Mouse (Mus musculus): Measurements from ENCODE around the gene Fkbp8. TPM values are rescaled to one million over a fixed set of nuclear protein-coding genes. Genes with fewer than 3 reads are reported as not detected.
A peak's percentile ranks its signal among the peaks of the same experiment; 100 is the strongest.

Gene Fkbp8
- polyA plus RNA-seq, 1 experiment, result 320 TPM

DNA sequence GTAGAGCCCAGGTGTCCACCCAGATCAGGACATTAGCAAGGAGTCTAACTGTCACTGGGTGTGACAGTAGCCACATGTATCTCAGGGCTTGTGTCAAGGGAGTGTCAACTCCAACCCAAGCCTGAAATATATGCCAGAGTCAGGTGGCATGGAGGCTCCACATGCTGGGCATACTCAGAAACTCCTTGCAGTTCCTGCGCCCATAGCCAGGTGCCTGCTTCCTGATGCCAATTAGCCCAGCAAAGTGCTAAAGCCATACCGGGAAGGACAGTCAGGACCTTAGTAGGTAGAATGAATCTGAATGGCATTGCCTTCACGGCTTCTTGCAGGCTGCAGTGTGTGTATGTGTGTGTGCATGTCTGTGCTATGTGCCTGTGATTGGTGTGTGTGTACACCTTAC, 49.7 kb downstream of the Fkbp8 start:
- WGBS, result 94% methylated on average over 3 of the region's 3 CpGs
- H3K27me3 ChIP-seq (replicated peaks; ENCODE audit: control insufficient read depth, insufficient read depth, low read length), result no peaks in the 10 kb centered on the region
- H3K4me1 ChIP-seq (ENCODE audit: control insufficient read depth, insufficient read depth, low read length), result peaks cover 13% of the 10 kb centered on the region
- H3K36me3 ChIP-seq (ENCODE audit: control insufficient read depth, insufficient read depth, low read length), result peaks cover 1% of the 10 kb centered on the region
- H3K4me3 ChIP-seq (ENCODE audit: insufficient read depth, low read depth, low read length), result no peak overlapping the region
- DNase-seq, result no peak
- no peak overlapping the region for H3K27ac ChIP-seq (ENCODE audit: insufficient read depth, low read depth, low read length)
- TF ChIP-seq CTCF (conservative IDR thresholded peaks at IDR 0.05; ENCODE audit: insufficient read depth, insufficient read length, low read depth, low read length) (no peak), POLR2A (IDR thresholded peaks at IDR 0.05; ENCODE audit: low read depth, low read length) (no peak)

DNA sequence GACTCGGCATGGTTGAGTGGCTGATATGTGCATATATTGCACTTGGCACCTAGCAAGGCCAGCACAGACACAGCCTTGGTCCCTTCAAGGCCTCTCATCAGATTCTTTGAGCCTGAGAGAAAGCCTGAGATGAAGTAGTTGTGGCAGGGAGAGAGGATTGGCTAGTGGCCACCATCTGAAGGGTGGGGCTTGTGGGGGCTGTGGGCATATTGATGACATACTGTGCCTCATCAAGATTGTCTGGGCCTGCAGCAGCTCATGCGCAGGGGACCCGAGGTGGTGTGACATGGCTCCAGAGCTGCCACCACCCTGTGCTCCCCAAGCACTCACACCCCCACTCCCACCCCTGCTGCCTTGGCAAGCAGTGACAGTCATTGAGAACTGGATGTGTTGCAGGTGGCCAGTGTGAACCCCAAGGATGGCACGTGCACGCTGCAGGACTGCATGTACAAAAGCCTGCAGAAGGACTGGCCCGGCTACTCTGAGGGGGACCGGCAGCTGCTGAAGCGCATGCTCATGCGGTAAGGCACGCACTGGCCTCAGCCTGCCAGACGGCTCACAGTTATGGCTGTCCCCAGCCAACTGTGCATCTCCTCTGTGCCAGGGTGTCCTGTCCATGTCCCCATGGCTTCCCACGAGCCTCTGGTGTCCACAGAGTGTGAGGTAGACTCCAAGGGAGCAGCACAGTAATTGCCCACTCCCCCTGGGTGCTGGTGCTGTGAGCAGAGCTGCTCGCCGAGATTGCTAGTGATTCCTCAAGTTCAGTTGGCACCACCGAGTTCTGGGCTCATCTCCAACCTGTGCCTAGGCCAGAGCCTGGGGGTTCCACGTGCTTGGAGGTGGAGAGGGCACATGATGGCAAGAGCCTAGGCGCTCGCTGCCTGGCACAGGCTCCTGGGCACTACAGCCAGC, 56.2 kb downstream of the Fkbp8 start:
- TF ChIP-seq POLR2A (IDR thresholded peaks at IDR 0.05; ENCODE audit: low read depth, low read length) (no peak), CTCF (conservative IDR thresholded peaks at IDR 0.05; ENCODE audit: insufficient read depth, insufficient read length, low read depth, low read length) (no peak)
- H3K4me1 ChIP-seq (ENCODE audit: control insufficient read depth, insufficient read depth, low read length), result no peaks in the 10 kb centered on the region
- H3K27me3 ChIP-seq (replicated peaks; ENCODE audit: control insufficient read depth, insufficient read depth, low read length), result no peaks in the 10 kb centered on the region
- DNase-seq, result peak; percentile 58
- H3K27ac ChIP-seq (ENCODE audit: insufficient read depth, low read depth, low read length), result no peak overlapping the region
- H3K4me3 ChIP-seq (ENCODE audit: insufficient read depth, low read depth, low read length), result no peak overlapping the region
- WGBS, result 78% methylated on average over 18 of the region's 18 CpGs
- peaks cover 1% of the 10 kb centered on the region for H3K36me3 ChIP-seq (ENCODE audit: control insufficient read depth, insufficient read depth, low read length)

DNA sequence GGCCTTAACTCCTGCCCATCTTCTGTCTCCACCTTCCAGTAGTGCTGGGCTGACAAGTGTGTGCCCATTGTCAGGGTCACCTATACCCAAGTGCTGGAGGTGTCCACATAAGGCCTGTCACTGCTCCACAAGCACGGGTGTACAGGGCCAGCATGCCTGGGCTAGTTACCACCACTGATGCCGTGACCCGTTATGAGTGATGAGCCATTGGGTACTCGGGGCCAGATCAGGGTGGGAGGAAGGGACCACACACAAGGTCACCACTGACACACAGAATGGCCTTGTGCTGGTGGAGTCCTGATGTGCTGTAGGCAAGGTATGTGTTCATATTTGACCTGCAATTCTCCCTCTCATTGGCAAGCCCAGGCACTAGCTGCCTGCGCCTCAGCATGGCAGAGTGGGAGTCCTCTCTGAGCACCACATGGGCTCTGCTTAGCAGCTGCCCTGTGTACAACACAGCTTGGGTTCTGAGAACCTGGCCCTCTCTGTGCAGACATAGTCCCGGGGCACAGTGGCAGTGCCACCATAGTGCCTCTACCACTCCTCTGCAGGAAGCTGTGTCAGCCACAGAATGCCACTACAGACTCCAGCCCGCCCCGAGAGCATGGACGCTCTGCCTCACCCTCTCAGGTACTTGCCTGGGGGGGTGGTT, 57.2 kb downstream of the Fkbp8 start:
- WGBS, result 93% methylated on average over 9 of the region's 9 CpGs
- TF ChIP-seq CTCF (conservative IDR thresholded peaks at IDR 0.05; ENCODE audit: insufficient read depth, insufficient read length, low read depth, low read length) (no peak), POLR2A (IDR thresholded peaks at IDR 0.05; ENCODE audit: low read depth, low read length) (no peak)
- Histone ChIP-seq H3K4me3 (ENCODE audit: insufficient read depth, low read depth, low read length) (no peak overlapping the region), H3K4me1 (ENCODE audit: control insufficient read depth, insufficient read depth, low read length) (no peaks in the 10 kb centered on the region), H3K36me3 (ENCODE audit: control insufficient read depth, insufficient read depth, low read length) (peaks cover 1% of the 10 kb centered on the region), H3K27ac (ENCODE audit: insufficient read depth, low read depth, low read length) (no peak overlapping the region), H3K27me3 (replicated peaks; ENCODE audit: control insufficient read depth, insufficient read depth, low read length) (no peaks in the 10 kb centered on the region)
- no peak for DNase-seq

Other genes with a start within 250 kb of the Fkbp8 start
- gene Homer3, start 244.9 kb upstream of the Fkbp8 start, polyA plus RNA-seq (2012; rRNA removed), result 22.4 and 23.7 TPM in 2 replicates
- gene Ddx49, start 225.2 kb upstream of the Fkbp8 start, polyA plus RNA-seq (2012; rRNA removed), result 38.8 and 42.0 TPM in 2 replicates
- gene Cope, start 225.2 kb upstream of the Fkbp8 start, polyA plus RNA-seq (2012; rRNA removed), result 277 and 300 TPM in 2 replicates
- 0.58 and 0.66 TPM in 2 replicates for gene Cers1, start 211.9 kb upstream of the Fkbp8 start, polyA plus RNA-seq (2012; rRNA removed)
- 0.08 TPM in 1 of 2 replicates, not detected in the other for gene Gdf1, start 197.9 kb upstream of the Fkbp8 start, polyA plus RNA-seq (2012; rRNA removed)
- gene Upf1, start 174.4 kb upstream of the Fkbp8 start, polyA plus RNA-seq (2012; rRNA removed), result 25.8 and 27.4 TPM in 2 replicates
- gene Comp, start 154.2 kb upstream of the Fkbp8 start, polyA plus RNA-seq (2012; rRNA removed), result 1.6 and 2.8 TPM in 2 replicates
- 16.8 and 18.1 TPM in 2 replicates for gene Crtc1, start 88.1 kb upstream of the Fkbp8 start, polyA plus RNA-seq (2012; rRNA removed)
- gene Klhl26, start 50.8 kb upstream of the Fkbp8 start, polyA plus RNA-seq (2012; rRNA removed), result 20.2 and 29.7 TPM in 2 replicates
- 0.20 and 0.44 TPM in 2 replicates for gene Tmem59l, start 40.4 kb upstream of the Fkbp8 start, polyA plus RNA-seq (2012; rRNA removed)
- gene Crlf1, start 34.6 kb upstream of the Fkbp8 start, polyA plus RNA-seq (2012; rRNA removed), result 2.6 TPM in 2 replicates
- 161 and 177 TPM in 2 replicates for gene Rex1bd, start 21.0 kb upstream of the Fkbp8 start, polyA plus RNA-seq (2012; rRNA removed)
- gene Uba52, start 16.9 kb upstream of the Fkbp8 start, polyA plus RNA-seq (2012; rRNA removed), result 620 and 835 TPM in 2 replicates
- 151 TPM in 2 replicates for gene Kxd1, start 232 bp downstream of the Fkbp8 start, polyA plus RNA-seq (2012; rRNA removed)
- gene Ell, start 11.7 kb downstream of the Fkbp8 start, polyA plus RNA-seq (2012; rRNA removed), result 16.4 and 18.1 TPM in 2 replicates
- gene Isyna1, start 66.6 kb downstream of the Fkbp8 start, polyA plus RNA-seq (2012; rRNA removed), result 127 and 159 TPM in 2 replicates
- 84.9 and 123 TPM in 2 replicates for gene Ssbp4, start 81.1 kb downstream of the Fkbp8 start, polyA plus RNA-seq (2012; rRNA removed)
- 3.2 and 3.5 TPM in 2 replicates for gene Lrrc25, start 88.4 kb downstream of the Fkbp8 start, polyA plus RNA-seq (2012; rRNA removed)
- 11.2 and 17.8 TPM in 2 replicates for gene Gdf15, start 104.7 kb downstream of the Fkbp8 start, polyA plus RNA-seq (2012; rRNA removed)
- 296 TPM in 2 replicates for gene Pgpep1, start 132.7 kb downstream of the Fkbp8 start, polyA plus RNA-seq (2012; rRNA removed)
- 106 and 120 TPM in 2 replicates for gene Lsm4, start 145.5 kb downstream of the Fkbp8 start, polyA plus RNA-seq (2012; rRNA removed)
- 158 and 201 TPM in 2 replicates for gene Jund, start 171.2 kb downstream of the Fkbp8 start, polyA plus RNA-seq (2012; rRNA removed)
- gene Iqcn, start 175.7 kb downstream of the Fkbp8 start, polyA plus RNA-seq (2012; rRNA removed), result 0.03 and 0.12 TPM in 2 replicates
- 0.61 and 0.99 TPM in 2 replicates for gene Gm3336, start 190.8 kb downstream of the Fkbp8 start, polyA plus RNA-seq (2012; rRNA removed)
- gene Pde4c, start 196.0 kb downstream of the Fkbp8 start, polyA plus RNA-seq (2012; rRNA removed), result 81.6 and 113 TPM in 2 replicates
- 29.7 and 31.1 TPM in 2 replicates for gene Rab3a, start 227.0 kb downstream of the Fkbp8 start, polyA plus RNA-seq (2012; rRNA removed)
- gene Mpv17l2, start 233.2 kb downstream of the Fkbp8 start, polyA plus RNA-seq (2012; rRNA removed), result 73.4 and 96.3 TPM in 2 replicates
- 60.5 and 94.7 TPM in 2 replicates for gene Pik3r2, start 249.0 kb downstream of the Fkbp8 start, polyA plus RNA-seq (2012; rRNA removed)

Measured in kidney, adult 2 months (tissue).